Mouse (Mus musculus) stomach, postnatal 0 days (tissue): ENCODE results near the gene Zfp809.

ENCODE experiments used
- CTCF ChIP-seq: IDR thresholded peaks from 2 replicates; pipeline ENCODE4 v1.5.1; 2016; ENCODE audit warnings: antibody characterized with exemption, low read depth, mild to moderate bottlenecking, moderate library complexity
- EP300 ChIP-seq: optimal IDR thresholded peaks from 2 replicates; pipeline ENCODE3; 2016; ENCODE audit warnings: antibody characterized with exemption

DNA sequence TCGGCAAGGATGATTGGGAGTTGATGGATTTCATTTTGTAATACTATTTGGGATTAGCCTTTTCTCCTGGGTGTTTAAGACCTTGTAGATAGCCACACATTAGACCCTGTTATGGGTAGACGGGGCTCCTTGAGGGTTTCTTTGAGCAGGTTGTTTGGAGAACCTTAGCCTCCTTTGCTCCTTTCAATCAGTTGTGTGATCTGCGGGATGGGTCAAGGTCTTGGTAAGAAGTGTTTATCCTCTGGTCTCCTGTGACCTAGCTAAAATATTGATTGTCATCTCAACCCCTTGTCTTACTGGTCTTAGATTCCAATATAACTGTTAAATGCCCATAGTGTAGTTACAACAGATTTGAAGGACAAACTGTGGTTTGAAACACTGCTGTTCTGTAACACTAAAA, 4.5 kb downstream of the Zfp809 start:
- TF ChIP-seq EP300 = no peak
- no peak for TF ChIP-seq CTCF
